Mouse (Mus musculus): Measurements from ENCODE around the gene Rptn. TPM values are rescaled to one million over a fixed set of nuclear protein-coding genes. Genes with fewer than 3 reads are reported as not detected.

The Rptn gene
- polyA plus RNA-seq, 1 experiment from 2014 or later = 0.53 TPM

Small RNAs within 50 kb of the gene (microRNA-seq; reads per million reads assigned to microRNA genes)
- not detected for gene Gm22752 (ENCODE audit: borderline number of aligned reads)
- not detected for gene Gm44353 (ENCODE audit: borderline number of aligned reads)

Other genes starting within 250 kb of the Rptn start
- gene Crnn, start 248.9 kb upstream of the Rptn start, polyA plus RNA-seq (2015; fragmentation: Nextera tagmentation; extraction: Ambion mirVana) = 0.24 and 0.48 TPM in 2 replicates
- 0.01 TPM in 1 of 2 replicates, not detected in the other for gene Flg2, start 196.4 kb upstream of the Rptn start, polyA plus RNA-seq (2015; fragmentation: Nextera tagmentation; extraction: Ambion mirVana)
- 0.58 and 0.70 TPM in 2 replicates for gene Flg, start 120.2 kb upstream of the Rptn start, polyA plus RNA-seq (2015; fragmentation: Nextera tagmentation; extraction: Ambion mirVana)
- gene Hrnr, start 74.0 kb upstream of the Rptn start, polyA plus RNA-seq (2015; fragmentation: Nextera tagmentation; extraction: Ambion mirVana) = 0.05 TPM in 2 replicates
- gene Tchh, start 48.6 kb downstream of the Rptn start, polyA plus RNA-seq (2015; fragmentation: Nextera tagmentation; extraction: Ambion mirVana) = 0.98 and 1.0 TPM in 2 replicates
- gene Tchhl1, start 75.1 kb downstream of the Rptn start, polyA plus RNA-seq (2015; fragmentation: Nextera tagmentation; extraction: Ambion mirVana) = 0.08 TPM in 1 of 2 replicates, not detected in the other
- gene S100a11, start 126.8 kb downstream of the Rptn start, polyA plus RNA-seq (2015; fragmentation: Nextera tagmentation; extraction: Ambion mirVana) = 1,245 and 1,274 TPM in 2 replicates
- gene S100a10, start 161.4 kb downstream of the Rptn start, polyA plus RNA-seq (2015; fragmentation: Nextera tagmentation; extraction: Ambion mirVana) = 485 and 530 TPM in 2 replicates

All from thymus, postnatal 0 days (tissue).